Mouse (Mus musculus): ENCODE data around the gene Eppin. TPM values are rescaled to one million over a fixed set of nuclear protein-coding genes. Genes with fewer than 3 reads are reported as not detected.
A peak's percentile ranks its signal among the peaks of the same experiment; 100 is the strongest.
"Not testable (repeated sequence)": the region's sequence is repeated elsewhere in the genome, so short reads cannot be mapped to it uniquely, and the experiment has no call there.

Gene Eppin
- polyA plus RNA-seq, 1 experiment: not detected

DNA sequence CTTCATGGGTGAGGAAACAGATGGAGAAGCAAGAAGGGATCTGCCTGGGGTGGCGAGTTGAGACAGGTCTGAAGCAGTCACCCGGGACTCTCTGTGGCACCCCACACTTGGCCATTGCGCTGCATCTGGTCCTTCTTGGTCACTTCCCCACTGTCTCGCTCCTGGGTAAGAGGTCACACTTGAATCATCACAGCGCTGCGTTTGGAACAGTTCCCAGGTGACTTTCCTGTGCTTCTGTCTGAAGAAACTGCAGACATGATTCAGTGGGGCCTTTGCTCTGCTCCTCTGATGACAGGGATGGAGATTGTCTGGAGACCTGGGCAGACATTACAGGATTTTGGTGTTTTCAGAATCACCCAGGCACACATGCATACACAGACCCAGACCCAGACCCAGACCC lies 15.4 kb upstream of the Eppin start:
- no peak for TF ChIP-seq POLR2A (IDR thresholded peaks at IDR 0.05; ENCODE audit: borderline replicate concordance, insufficient read depth, low read length)
- no peak for TF ChIP-seq CTCF (IDR thresholded peaks at IDR 0.05; ENCODE audit: borderline replicate concordance, insufficient read depth, low read depth, low read length)
- no peaks in the 10 kb centered on the region for H3K27me3 ChIP-seq (ENCODE audit: control insufficient read depth, insufficient read depth, low read length)
- WGBS: 41% methylated on average over 6 of the region's 6 CpGs
- H3K27ac ChIP-seq (ENCODE audit: insufficient read depth, low read length): no peak overlapping the region
- no peak overlapping the region for H3K4me3 ChIP-seq (replicated peaks; ENCODE audit: insufficient read depth, low read depth, low read length)
- no peaks in the 10 kb centered on the region for H3K4me1 ChIP-seq (ENCODE audit: control insufficient read depth, insufficient read depth, low read length)
- no peak for DNase-seq

DNA sequence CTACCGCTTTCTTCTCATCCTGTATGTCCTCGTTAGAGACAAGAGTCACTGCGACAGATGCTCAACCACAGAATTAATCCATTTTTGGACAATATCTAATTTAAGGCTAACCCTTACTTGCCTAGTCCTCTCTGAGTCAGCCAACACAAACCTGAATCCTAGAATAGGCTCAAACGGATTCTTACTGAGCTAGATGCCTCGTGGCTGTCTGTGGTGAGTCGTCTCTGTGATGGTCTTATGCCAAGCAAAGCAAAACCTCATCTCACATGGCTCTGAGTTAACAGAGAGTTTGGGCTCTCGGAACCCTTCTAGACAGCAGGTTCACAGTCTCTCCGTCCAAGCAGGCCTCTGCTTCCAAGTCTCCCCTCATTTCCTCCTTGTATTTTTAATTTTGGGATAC lies 11.0 kb upstream of the Eppin start:
- Histone ChIP-seq H3K27me3 (ENCODE audit: control insufficient read depth, insufficient read depth, low read length) (no peaks in the 10 kb centered on the region), H3K27ac (ENCODE audit: insufficient read depth, low read length) (no peak overlapping the region), H3K4me1 (ENCODE audit: control insufficient read depth, insufficient read depth, low read length) (no peaks in the 10 kb centered on the region), H3K4me3 (replicated peaks; ENCODE audit: insufficient read depth, low read depth, low read length) (no peak overlapping the region)
- no peak for TF ChIP-seq CTCF (IDR thresholded peaks at IDR 0.05; ENCODE audit: borderline replicate concordance, insufficient read depth, low read depth, low read length)
- no peak for TF ChIP-seq POLR2A (IDR thresholded peaks at IDR 0.05; ENCODE audit: borderline replicate concordance, insufficient read depth, low read length)
- 84% methylated on average over 8 of the region's 8 CpGs for WGBS
- no peak for DNase-seq

DNA sequence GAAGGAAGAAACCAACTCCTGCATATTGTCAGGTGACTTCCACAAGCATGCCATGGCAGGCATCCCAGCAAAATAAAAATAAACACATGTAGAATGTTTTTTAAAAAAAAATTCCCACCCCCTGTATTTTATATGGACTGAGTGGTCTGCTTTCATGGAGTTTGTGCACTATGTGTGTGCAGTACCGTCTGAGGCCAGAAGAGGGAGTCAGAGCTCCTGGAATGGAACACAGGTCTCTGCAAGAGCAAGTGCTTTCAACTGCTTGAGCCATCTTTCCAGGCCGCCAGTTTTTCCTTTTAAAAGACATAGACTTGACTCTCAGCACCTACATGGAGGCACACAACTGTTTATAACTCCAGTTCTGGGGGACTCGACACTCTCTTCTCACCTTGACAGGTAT lies 10.1 kb upstream of the Eppin start:
- 90% methylated on average over 3 of the region's 3 CpGs for WGBS
- no peak overlapping the region for H3K4me3 ChIP-seq (replicated peaks; ENCODE audit: insufficient read depth, low read depth, low read length)
- H3K27ac ChIP-seq (ENCODE audit: insufficient read depth, low read length): no peak overlapping the region
- DNase-seq: no peak
- H3K4me1 ChIP-seq (ENCODE audit: control insufficient read depth, insufficient read depth, low read length): no peaks in the 10 kb centered on the region
- H3K27me3 ChIP-seq (ENCODE audit: control insufficient read depth, insufficient read depth, low read length): no peaks in the 10 kb centered on the region
- TF ChIP-seq POLR2A (IDR thresholded peaks at IDR 0.05; ENCODE audit: borderline replicate concordance, insufficient read depth, low read length) (no peak), CTCF (IDR thresholded peaks at IDR 0.05; ENCODE audit: borderline replicate concordance, insufficient read depth, low read depth, low read length) (no peak)

DNA sequence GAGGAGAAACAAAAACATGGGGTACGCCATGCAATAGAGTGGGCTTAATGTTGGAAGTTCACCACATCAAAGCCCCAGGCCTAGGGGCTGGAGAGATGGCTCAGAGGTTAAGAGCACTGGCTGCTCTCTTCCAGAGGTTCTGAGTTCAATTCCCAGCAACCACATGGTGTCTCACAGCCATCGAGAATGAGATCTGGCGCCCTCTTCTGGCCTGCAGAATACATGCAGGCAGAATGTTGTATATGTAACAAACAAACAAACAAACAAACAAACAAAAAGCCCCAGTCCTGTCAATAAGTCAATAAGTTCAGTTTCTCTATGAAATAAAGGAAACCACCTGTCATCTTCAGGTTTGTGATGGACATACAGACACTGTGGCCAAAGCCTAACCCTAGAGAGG lies 6.8 kb upstream of the Eppin start:
- Histone ChIP-seq H3K27me3 (ENCODE audit: control insufficient read depth, insufficient read depth, low read length) (no peaks in the 10 kb centered on the region), H3K27ac (ENCODE audit: insufficient read depth, low read length) (no peak overlapping the region), H3K4me3 (replicated peaks; ENCODE audit: insufficient read depth, low read depth, low read length) (no peak overlapping the region), H3K4me1 (ENCODE audit: control insufficient read depth, insufficient read depth, low read length) (no peaks in the 10 kb centered on the region)
- WGBS: 69% methylated on average over 3 of the region's 3 CpGs
- no peak for DNase-seq
- TF ChIP-seq CTCF (IDR thresholded peaks at IDR 0.05; ENCODE audit: borderline replicate concordance, insufficient read depth, low read depth, low read length) (no peak), POLR2A (IDR thresholded peaks at IDR 0.05; ENCODE audit: borderline replicate concordance, insufficient read depth, low read length) (no peak)

DNA sequence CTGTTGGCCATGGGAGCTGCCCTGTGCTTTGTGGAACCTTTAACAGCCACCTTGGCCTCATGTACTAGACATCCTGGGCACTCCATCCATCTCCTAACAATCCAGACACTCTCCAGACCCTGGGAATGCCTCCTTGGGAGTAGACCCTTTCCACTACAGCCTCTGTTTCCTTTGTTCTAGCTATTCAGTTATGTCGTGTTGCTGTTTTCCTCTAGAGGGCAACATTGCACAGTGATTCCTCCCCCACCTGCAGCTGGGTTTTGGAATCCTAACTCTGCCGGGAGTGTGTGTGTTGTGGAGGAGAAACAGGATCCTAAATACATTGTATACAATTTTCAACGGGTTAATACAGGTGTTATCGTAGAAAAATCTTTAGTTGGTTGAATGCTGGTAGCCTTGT lies 1.4 kb downstream of the Eppin start:
- Histone ChIP-seq H3K27me3 (ENCODE audit: control insufficient read depth, insufficient read depth, low read length) (no peaks in the 10 kb centered on the region; the same call in 1 of the 2 replicates), H3K4me3 (replicated peaks; ENCODE audit: insufficient read depth, low read depth, low read length) (no peak overlapping the region), H3K27ac (ENCODE audit: insufficient read depth, low read length) (no peak overlapping the region), H3K4me1 (ENCODE audit: control insufficient read depth, insufficient read depth, low read length) (no peaks in the 10 kb centered on the region)
- TF ChIP-seq CTCF (IDR thresholded peaks at IDR 0.05; ENCODE audit: borderline replicate concordance, insufficient read depth, low read depth, low read length) (peak; percentile 60; the same call in 1 of the 2 replicates), POLR2A (IDR thresholded peaks at IDR 0.05; ENCODE audit: borderline replicate concordance, insufficient read depth, low read length) (no peak)
- DNase-seq: no peak
- 4% methylated on average over 4 of the region's 4 CpGs for WGBS

DNA sequence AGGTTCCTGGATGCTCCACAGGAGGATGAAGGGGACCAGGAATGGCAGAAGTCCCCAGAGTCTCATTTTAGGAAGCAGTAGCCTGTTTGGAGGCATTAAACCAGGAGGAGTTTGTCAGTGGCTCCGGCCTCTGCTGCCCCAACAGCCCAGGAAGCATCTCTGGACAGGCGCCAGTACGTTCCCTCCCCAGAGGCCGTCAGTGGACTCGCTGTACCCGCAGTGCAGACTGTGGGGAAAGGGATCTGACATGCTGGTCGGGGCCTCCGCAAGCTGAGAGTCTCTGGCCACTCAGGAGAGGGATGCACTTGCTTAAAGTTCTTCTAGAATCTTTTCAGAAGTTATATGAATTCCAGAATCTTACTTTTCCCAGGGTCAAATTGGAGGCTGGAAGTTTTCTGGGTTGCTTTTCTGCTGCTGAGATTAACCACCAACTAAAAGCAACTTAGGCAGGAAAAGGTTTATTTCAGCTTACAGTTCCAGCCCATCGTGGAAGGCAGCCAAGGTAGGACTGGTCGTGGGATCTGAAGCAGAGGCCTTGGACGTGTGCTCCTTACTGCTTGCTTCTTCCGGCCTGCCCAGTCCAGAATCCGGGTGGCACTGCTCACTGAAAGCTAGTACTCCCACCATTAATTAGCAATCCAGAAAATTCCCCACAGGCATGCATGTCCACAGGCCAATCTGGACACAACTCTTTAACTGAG lies 8.2 kb downstream of the Eppin start, which contains the start of gene Wfdc6a:
TSS of gene Wfdc6a (minus strand) at position 423 of the 701 bp plus-strand sequence.
- H3K27ac ChIP-seq (ENCODE audit: insufficient read depth, low read length); H3K4me3 ChIP-seq (replicated peaks; ENCODE audit: insufficient read depth, low read depth, low read length); H3K27me3 ChIP-seq (ENCODE audit: control insufficient read depth, insufficient read depth, low read length); DNase-seq; H3K4me1 ChIP-seq (ENCODE audit: control insufficient read depth, insufficient read depth, low read length): not testable (repeated sequence)
- 19% methylated on average over 13 of the region's 13 CpGs for WGBS

DNA sequence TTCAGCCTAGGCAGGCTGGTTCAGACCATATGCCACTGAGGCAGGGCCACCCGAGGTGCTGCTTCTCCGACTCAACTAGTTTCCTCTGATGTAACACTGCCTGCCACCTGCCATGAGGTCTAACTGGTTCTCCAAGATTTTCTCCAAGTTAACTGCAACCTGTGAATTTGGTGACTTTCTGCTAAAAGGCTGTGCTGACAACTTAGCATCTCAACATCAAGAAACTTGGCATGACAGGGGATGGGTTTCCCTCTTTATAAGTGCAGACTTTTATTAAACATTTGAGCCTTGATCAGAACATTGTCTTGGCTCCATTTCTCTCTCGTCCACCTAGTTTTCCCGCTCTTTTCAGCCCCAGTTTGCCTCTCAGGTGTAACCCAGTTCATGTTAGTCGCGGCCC lies 20.0 kb downstream of the Eppin start, which contains the start of gene Spint3:
TSS of gene Spint3 (minus strand) at position 101 of the 400 bp plus-strand sequence.
- H3K4me1 ChIP-seq (ENCODE audit: control insufficient read depth, insufficient read depth, low read length); H3K27me3 ChIP-seq (ENCODE audit: control insufficient read depth, insufficient read depth, low read length); H3K27ac ChIP-seq (ENCODE audit: insufficient read depth, low read length); H3K4me3 ChIP-seq (replicated peaks; ENCODE audit: insufficient read depth, low read depth, low read length); DNase-seq: not testable (repeated sequence)
- 73% methylated on average over 6 of the region's 6 CpGs for WGBS

DNA sequence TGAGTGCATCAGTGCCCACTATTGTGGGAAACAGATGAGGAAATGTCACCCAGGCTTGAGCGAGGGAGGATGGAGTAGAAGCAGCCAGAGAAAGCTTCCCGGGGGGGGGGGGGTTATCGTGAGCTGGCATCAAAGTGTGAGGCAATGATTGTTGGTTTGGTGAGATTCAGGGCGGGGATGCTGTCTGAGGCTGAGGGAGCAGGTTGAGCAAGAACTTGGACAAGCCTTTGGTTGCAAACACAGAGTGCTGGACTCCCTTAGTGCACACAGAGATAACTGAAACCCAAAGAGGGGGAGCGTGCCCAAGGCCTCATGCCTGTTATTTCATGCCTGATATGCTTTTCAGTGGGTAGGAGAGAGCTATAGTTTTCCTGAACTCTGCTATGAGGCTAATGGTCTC lies 25.9 kb downstream of the Eppin start:
- Histone ChIP-seq H3K27ac (ENCODE audit: insufficient read depth, low read length) (no peak overlapping the region), H3K27me3 (ENCODE audit: control insufficient read depth, insufficient read depth, low read length) (peaks cover 4% of the 10 kb centered on the region; the same call in 1 of the 2 replicates), H3K4me1 (ENCODE audit: control insufficient read depth, insufficient read depth, low read length) (no peaks in the 10 kb centered on the region; the same call in 1 of the 2 replicates), H3K4me3 (replicated peaks; ENCODE audit: insufficient read depth, low read depth, low read length) (no peak overlapping the region)
- 88% methylated on average over 5 of the region's 5 CpGs for WGBS
- TF ChIP-seq POLR2A (IDR thresholded peaks at IDR 0.05; ENCODE audit: borderline replicate concordance, insufficient read depth, low read length) (no peak), CTCF (IDR thresholded peaks at IDR 0.05; ENCODE audit: borderline replicate concordance, insufficient read depth, low read depth, low read length) (no peak)
- DNase-seq: no peak
